Mouse (Mus musculus) spleen, adult 2 months (tissue): ENCODE data around the gene Cisd3. TPM values are rescaled to one million over a fixed set of nuclear protein-coding genes. Genes with fewer than 3 reads are reported as not detected.
"Not testable (repeated sequence)": the region's sequence is repeated elsewhere in the genome, so short reads cannot be mapped to it uniquely, and the experiment has no call there.

Experiments
- DNase-seq, 2 experiments: peaks; one replicate each; pipeline versions ENCODE4 v3.0.0 to v3.0.0-alpha.2; 2012 to 2021; ENCODE audit warnings: low spot score in 2 of 2, low read depth in 1 of 2
- H3K27ac ChIP-seq: fragments of 200-500 bp; 2 replicates; pipeline ENCODE4 v1.5.1; 2012; ENCODE audit warnings: low read length, inconsistent platforms; ENCODE audit not compliant: insufficient read depth
- H3K27me3 ChIP-seq: fragments of 200-500 bp; 2 replicates; pipeline ENCODE4 v1.6.1; 2012; ENCODE audit warnings: mild to moderate bottlenecking, moderate library complexity, low read length, inconsistent platforms; ENCODE audit not compliant: control insufficient read depth, insufficient read depth
- H3K36me3 ChIP-seq: fragments of 200-500 bp; 2 replicates; pipeline ENCODE4 v1.6.1; 2012; ENCODE audit warnings: mild to moderate bottlenecking, low read length, inconsistent platforms; ENCODE audit not compliant: control insufficient read depth, insufficient read depth
- H3K4me1 ChIP-seq: fragments of 200-500 bp; 2 replicates; pipeline ENCODE4 v1.6.1; 2011; ENCODE audit warnings: inconsistent platforms; ENCODE audit not compliant: control insufficient read depth, insufficient read depth, insufficient read length
- H3K4me3 ChIP-seq: fragments of 200-500 bp; 2 replicates; pipeline ENCODE4 v1.5.1; 2011; ENCODE audit warnings: mild to moderate bottlenecking, inconsistent platforms; ENCODE audit not compliant: insufficient read depth, insufficient read length; ENCODE audit errors: extremely low read depth
- CTCF ChIP-seq: fragments of 200-500 bp; IDR thresholded peaks from 2 replicates; pipeline ENCODE4 v1.5.1; 2011; ENCODE audit warnings: mild to moderate bottlenecking, inconsistent platforms; ENCODE audit not compliant: insufficient read depth, insufficient read length, insufficient replicate concordance; ENCODE audit errors: extremely low read depth
- POLR2A ChIP-seq: fragments of 200-500 bp; IDR thresholded peaks from 2 replicates; pipeline ENCODE4 v1.6.1; 2011; ENCODE audit warnings: low read depth, low read length, inconsistent platforms
- WGBS: fragments of 180-500 bp; shearing (Covaris S2); methylation state at CpG from one replicate; pipeline ENCODE4 v1.1.7; 2018; 5-methylcytosine and 5-hydroxymethylcytosine counted together
- polyA plus RNA-seq: library from polyadenylated mRNA; depleted of rRNA; stranded (reverse); fragments of >200 nt; gene quantifications from 2 replicates; pipeline ENCODE4 v1.2.3, GENCODE M21; 2012

Cisd3 gene
- polyA plus RNA-seq, 1 experiment, result 17.3 TPM

DNA sequence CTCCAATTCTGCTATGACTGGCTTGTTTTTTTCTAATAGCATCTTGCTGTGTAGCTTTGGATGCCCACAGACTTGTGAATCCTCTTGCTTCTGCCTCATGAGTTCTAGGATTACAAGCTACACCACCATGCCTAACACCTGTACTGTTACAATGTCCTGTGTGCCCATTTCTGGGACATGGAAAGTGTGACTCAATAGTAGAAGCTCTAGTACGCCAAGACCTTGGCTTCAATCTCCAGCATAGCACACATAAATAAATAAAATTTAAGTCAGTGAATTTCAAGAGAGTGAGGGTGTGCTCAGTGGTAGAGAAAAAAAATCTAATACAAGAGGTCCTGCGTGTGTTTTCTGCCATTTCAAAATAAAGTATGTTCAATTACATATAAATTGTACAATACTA is 31.4 kb upstream of the Cisd3 start:
- TF ChIP-seq CTCF (no peak), POLR2A (no peak)
- H3K4me3 ChIP-seq, result no peak overlapping the region
- H3K27me3 ChIP-seq, result no peaks in the 10 kb centered on the region
- no peak for DNase-seq
- WGBS, result 87% methylated on average over 2 of the region's 2 CpGs
- H3K4me1 ChIP-seq, result peaks cover 6% of the 10 kb centered on the region; the same call in 1 of the 2 replicates
- no peak overlapping the region for H3K27ac ChIP-seq
- no peaks in the 10 kb centered on the region; the same call in 1 of the 2 replicates for H3K36me3 ChIP-seq

DNA sequence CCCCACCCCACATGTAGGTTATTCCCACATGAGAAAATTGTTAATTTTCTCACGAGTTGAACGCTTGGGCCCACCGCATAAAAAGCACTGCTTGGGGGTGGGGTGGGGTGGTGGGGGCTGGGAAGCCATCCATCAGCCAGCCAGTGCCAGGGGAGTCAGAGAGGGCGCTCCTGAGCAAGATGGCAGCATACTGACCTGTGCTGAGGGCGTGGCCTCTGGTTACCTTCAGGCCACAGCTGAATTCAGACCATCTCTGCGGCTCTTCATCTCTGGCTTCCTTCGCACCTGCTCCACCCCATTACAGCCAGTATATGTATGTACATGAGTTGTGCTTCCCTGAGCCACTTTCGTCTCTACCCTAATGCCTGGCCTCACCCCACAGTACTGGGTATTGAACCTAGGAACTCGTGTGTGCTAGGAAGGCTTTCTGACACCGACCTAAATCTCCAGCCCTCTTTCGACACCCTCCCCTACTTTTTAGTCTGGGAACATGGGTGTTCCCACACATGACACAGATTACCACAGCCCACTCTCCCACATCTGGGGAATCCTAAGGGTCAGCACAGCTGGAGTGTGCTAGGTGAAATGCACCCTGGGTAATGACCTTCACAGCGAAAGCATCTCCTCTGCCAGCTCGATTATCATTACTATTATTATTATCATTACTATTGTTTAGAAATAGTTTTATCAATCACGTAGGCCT is 29.2 kb upstream of the Cisd3 start:
- Histone ChIP-seq H3K36me3 (no peaks in the 10 kb centered on the region; the same call in 1 of the 2 replicates), H3K27ac (no peak overlapping the region), H3K4me3 (no peak overlapping the region), H3K4me1 (peaks cover 6% of the 10 kb centered on the region; the same call in 1 of the 2 replicates), H3K27me3 (no peaks in the 10 kb centered on the region)
- TF ChIP-seq CTCF, result no peak
- no peak for TF ChIP-seq POLR2A
- 89% methylated on average over 14 of the region's 14 CpGs for WGBS
- no peak for DNase-seq

DNA sequence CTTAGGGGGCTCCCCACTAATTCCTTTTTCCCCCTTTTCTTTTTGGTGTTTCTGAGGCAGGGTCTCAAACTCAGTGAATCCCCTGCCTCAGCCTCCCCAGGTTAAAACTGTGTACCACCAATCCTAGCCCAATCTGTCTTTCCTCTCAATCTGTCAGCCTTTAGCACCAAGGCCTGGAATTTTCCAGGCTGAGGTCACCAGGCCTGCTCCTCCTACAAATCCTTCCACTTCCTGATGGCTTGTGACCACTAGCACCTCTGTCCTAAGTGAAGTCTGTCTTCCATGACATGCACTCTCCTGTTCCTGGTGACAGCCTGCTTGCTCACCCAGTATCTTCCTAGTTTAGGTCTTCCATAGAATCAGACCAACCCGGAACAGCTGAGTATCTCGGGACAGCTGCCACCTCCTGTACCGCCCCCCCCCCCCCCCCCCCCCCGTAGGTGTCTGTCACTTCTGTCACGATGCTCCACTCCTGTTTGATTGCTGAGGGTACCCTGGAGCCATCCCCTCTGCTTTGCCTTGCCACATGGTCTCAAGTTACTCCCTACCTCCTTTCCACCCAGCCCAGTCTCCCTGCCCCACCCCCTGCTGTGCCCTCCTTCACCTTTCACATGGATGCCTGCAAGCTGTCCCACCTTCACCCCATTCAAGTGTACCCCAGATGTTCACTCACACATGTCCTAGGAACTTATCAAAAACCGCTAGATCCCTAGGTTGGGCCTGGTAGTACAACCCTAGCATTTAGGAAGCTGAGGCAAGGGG is 28.3 kb upstream of the Cisd3 start:
- Histone ChIP-seq H3K36me3 (no peaks in the 10 kb centered on the region; the same call in 1 of the 2 replicates), H3K4me3 (no peak overlapping the region), H3K4me1 (peaks cover 6% of the 10 kb centered on the region; the same call in 1 of the 2 replicates), H3K27ac (no peak overlapping the region), H3K27me3 (no peaks in the 10 kb centered on the region)
- no peak for TF ChIP-seq CTCF
- no peak for TF ChIP-seq POLR2A
- DNase-seq, result no peak
- 71% methylated on average over 4 of the region's 6 CpGs for WGBS

DNA sequence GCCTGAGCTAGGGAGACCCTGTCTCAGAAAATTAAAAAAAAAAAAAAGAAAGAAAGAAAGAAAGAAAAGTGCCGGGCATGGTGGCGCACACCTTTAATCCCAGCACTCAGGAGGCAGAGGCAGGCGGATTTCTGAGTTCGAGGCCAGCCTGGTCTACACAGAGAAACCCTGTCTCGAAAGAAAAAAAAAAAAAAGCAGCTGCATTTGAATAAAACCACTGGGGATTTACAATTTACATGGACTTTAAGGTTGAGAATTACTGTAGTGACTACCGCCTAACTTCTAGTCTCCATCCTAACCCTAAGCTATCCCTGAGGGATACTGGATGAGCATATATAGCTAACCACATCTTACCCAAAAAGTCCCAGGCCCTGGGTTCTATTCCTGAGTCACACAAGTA is 27.7 kb upstream of the Cisd3 start:
- WGBS, result 75% methylated on average over 6 of the region's 6 CpGs
- not testable (repeated sequence) for H3K36me3 ChIP-seq, H3K4me3 ChIP-seq, DNase-seq, H3K27me3 ChIP-seq, H3K4me1 ChIP-seq, H3K27ac ChIP-seq

DNA sequence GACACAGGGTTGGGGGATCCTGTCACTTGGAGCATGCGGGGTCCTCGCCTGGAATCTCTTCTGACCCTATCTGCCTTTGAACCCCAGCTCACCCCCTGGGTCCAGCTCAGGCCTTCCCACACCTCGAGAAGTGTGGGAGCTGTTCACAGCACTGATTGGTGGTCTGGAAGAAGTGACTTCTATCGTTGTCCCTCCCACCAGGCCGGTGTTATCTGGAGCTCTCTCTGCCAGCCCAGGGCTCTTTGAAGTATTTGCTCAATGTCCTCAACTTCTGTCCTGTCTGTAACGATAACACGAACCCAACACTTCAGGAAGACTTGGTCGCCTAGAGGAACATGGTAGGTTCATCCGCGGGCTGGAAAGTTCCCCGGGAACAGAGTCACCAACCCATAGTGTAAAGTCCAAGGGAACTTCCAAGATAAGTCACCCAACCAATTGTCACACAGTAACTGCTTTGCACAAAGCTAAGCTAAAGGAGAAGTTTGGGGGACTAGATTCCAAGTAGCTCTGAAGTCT is 26.8 kb upstream of the Cisd3 start:
- H3K36me3 ChIP-seq, result no peaks in the 10 kb centered on the region; the same call in 1 of the 2 replicates
- no peak overlapping the region for H3K4me3 ChIP-seq
- 72% methylated on average over 11 of the region's 11 CpGs for WGBS
- peak overlapping the region; percentile 98 for H3K27ac ChIP-seq
- TF ChIP-seq CTCF, result no peak
- no peak for TF ChIP-seq POLR2A
- H3K4me1 ChIP-seq, result peaks cover 6% of the 10 kb centered on the region; the same call in 1 of the 2 replicates
- no peaks in the 10 kb centered on the region for H3K27me3 ChIP-seq
- no peak for DNase-seq

DNA sequence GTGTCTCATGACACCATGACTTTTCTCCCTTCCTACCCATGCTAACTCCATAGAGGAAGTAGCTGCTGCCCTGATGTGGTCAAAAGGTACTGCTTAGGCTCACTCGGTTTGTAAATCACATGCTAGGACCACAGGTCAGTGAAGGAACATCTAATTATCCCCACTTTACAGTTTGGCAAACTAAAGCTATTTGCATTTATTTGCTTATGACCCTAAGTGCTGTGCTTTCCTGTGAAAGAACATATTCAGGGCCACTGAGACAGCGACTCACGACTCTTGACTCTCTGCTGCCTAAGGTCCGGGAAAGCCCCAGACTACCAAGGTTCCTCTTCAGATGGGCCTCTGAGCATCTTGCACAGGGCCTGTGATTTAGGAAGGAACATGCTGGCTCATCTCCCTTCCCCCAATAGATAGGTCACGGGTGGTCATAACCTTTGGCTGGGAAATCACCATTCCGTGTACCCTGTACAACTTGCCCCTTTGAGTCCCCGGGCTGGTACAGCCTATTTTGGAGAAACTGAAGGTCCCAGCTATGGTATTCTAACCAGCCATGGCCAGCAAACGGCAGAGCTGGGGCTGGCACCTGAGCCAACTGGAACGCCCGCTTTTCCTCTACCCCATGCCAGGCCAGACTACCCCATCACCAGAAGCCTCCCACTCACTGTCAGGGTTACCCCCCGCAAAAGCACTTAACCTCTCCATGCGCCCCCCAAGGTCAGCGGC is 26.2 kb upstream of the Cisd3 start:
- peak overlapping the region; percentile 98 for H3K27ac ChIP-seq
- whole genome bisulfite sequencing, result under 1% methylated on average over 13 of the region's 13 CpGs
- peak overlapping the region; percentile 73 for H3K4me3 ChIP-seq
- no peaks in the 10 kb centered on the region; the same call in 1 of the 2 replicates for H3K36me3 ChIP-seq
- TF ChIP-seq POLR2A (no peak), CTCF (no peak)
- H3K27me3 ChIP-seq, result no peaks in the 10 kb centered on the region
- peak; percentile 74 to 81 for DNase-seq
- H3K4me1 ChIP-seq, result peaks cover 6% of the 10 kb centered on the region; the same call in 1 of the 2 replicates
